Mouse (Mus musculus): ENCODE measurements at regions not wholly inside any gene's neighbourhood (a gene's known extent, or its start where the extent isn't known, plus 50 kb on each side); places are given as distances from the start of the nearest gene placed in this dataset.

- in situ Hi-C loops (cut with MboI, MseI): no loop called here
These were observed 69.3 kb upstream of the Rprm start for GRCm38 (mm10) chr2:54154501-54155183.

- in situ Hi-C loops (cut with MboI, MseI): no loop called here
These were observed 73.6 kb upstream of the Rprm start for GRCm38 (mm10) chr2:54158689-54159630.

DNA sequence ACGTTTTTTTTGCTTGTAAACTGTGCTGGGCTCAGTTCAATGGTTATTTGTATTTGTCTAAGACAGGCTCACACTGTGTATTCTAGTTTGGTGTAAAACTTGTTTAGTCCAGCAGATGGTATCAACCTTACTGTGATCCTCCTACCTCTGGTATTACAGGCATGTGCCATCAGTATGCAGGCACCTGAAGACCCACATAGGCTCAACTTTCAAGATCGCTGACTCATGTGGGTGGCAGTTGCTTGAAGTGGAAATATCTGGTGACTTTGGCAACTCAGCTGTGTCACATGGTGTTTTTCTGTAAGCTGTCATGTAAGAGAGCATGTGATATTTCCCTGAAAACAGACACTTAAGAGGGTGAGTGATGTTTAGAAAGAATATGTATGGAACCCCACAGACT lies 92.2 kb upstream of the Rprm start:
- in situ Hi-C loops (cut with MboI, MseI): no loop called here

- in situ Hi-C loops (cut with MboI, MseI): no loop called here
These were observed 105.5 kb upstream of the Rprm start for GRCm38 (mm10) chr2:54190828-54191227.

GRCm38 (mm10) chr2:54198343-54198742 lies 113.0 kb upstream of the Rprm start:
- in situ Hi-C loops (cut with MboI, MseI): no loop called here

DNA sequence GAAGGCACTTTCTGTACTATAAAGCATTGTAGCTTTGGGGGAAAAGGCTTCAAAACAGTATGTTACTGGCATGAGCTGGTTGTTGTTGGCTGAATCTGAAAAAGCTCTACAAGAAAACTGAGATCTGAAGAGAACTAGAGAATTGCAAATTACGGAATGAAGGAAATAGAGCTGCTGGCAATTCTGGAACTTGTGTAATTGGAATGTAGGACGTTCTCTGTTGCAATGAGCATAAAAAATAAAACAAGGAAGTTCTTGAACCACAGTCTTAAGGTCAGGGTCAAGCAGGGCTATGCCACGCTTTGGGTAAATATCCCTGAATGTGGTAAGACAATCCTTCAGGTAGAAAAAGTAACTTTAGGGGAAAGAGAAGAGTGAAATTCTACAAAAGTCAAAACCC lies 130.2 kb upstream of the Rprm start:
- in situ Hi-C loops (cut with MboI, MseI): no loop called here

GRCm38 (mm10) chr2:54228613-54229012 lies 143.3 kb upstream of the Rprm start:
- in situ Hi-C loops (cut with MboI, MseI): no loop called here

DNA sequence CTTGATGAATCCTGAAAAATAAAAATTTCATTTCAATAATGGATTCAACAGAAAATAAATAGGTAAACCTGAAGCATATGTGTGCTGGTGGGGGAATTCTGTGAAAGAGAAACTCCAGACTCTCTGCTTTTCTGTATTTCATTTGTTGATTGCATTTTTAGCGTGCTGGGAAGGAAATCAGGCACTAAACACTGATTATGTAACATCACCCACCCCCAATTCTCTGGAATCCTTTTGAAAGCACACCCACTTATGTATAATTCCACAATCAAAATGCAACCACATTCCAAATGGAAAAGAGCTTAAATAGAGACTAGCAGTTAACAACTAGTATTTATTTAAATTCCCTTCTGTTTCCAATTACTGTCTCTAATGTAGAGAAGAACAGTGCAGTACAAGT lies 143.7 kb upstream of the Rprm start:
- in situ Hi-C loops (cut with MboI, MseI): no loop called here

DNA sequence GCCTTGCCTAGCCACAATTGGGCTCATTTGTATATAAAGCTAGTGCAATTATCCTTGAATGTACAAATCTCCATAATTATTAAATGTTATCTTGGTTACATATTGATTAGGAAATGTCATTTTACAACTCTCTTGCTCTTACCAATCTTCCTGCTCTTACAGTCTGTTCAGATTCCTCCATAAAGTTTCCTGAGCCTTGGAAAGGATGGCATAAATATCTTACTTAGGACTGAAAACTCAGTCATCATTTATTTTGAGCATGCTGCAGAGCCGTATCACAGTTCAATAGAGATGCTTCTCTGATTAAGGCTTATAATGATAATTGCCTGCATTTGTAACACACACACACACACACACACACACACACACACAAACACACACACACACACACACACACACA lies 151.4 kb upstream of the Rprm start:
- in situ Hi-C loops (cut with MboI, MseI): no loop called here

DNA sequence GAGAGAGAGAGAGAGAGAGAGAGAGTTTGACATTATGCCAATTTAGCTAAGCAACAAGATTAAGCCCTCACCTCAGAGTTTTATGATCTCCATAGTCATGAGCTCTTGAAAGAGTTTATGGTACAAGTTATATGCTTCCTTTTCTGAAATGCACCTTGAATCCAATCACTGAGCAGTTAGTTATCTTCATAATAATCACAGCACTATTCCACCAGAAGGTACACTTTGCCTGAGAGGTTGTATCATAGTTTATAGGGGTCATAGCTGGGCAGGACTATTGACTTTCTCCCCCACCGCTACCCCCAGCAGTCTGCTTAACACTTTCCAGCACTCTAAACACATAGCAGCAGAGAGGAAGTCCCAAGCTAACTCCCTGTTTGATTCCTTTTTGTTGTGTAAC lies 151.8 kb upstream of the Rprm start:
- in situ Hi-C loops (cut with MboI, MseI): no loop called here

GRCm38 (mm10) chr2:54264773-54265452 lies 171.2 kb upstream of the Galnt13 start:
- in situ Hi-C loops (cut with MboI, MseI): loop anchor here in 1 of 2 experiments (10.0 kb wide), 1 partner anchor 880 kb away; no protein-coding TSS in a partner anchor

- in situ Hi-C loops (cut with MboI, MseI): loop anchor here in 1 of 2 experiments (10.0 kb wide), 1 partner anchor 881 kb away; no protein-coding TSS in a partner anchor
These were observed 170.7 kb upstream of the Galnt13 start for GRCm38 (mm10) chr2:54265453-54265823.

GRCm38 (mm10) chr2:54281966-54282365 lies 154.2 kb upstream of the Galnt13 start:
- in situ Hi-C loops (cut with MboI, MseI): no loop called here

- in situ Hi-C loops (cut with MboI, MseI): no loop called here
These were observed 152.2 kb upstream of the Galnt13 start for GRCm38 (mm10) chr2:54283876-54284275.

DNA sequence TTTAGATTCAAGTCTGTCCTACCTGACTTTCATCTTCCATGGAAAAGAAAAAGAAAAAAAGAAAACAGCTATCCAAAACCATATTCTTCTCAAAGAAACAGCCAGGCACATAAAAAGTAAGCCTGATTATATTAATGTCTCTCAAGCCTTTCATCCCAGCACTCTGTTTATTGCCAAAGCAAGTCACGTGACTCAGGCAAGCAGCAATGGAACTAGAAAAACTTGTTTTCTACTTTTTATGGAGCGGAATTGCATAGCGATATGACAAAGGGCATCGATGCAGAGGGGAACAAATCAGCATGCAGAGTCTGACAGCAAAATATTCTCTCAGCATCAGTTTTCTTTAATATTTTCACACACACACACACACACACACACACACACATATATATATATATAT lies 130.6 kb upstream of the Galnt13 start:
- in situ Hi-C loops (cut with MboI, MseI): no loop called here

GRCm38 (mm10) chr2:54318559-54318958 lies 117.6 kb upstream of the Galnt13 start:
- in situ Hi-C loops (cut with MboI, MseI): no loop called here

GRCm38 (mm10) chr2:54366963-54367362 lies 69.2 kb upstream of the Galnt13 start:
- in situ Hi-C loops (cut with MboI, MseI): no loop called here

GRCm38 (mm10) chr2:54379279-54379678 lies 56.8 kb upstream of the Galnt13 start:
- in situ Hi-C loops (cut with MboI, MseI): no loop called here

Data from T-helper 17 cell (primary cell).